Mouse (Mus musculus) heart, adult 2 months (tissue): ENCODE results near the gene Wwox.

Source experiments
- CTCF ChIP-seq: fragments of 200-600 bp; IDR thresholded peaks from 2 replicates; pipeline ENCODE4 v1.8.1; 2022; ENCODE audit warnings: antibody characterized with exemption, mild to moderate bottlenecking, moderate library complexity
- POLR2A ChIP-seq: fragments of 200-500 bp; IDR thresholded peaks from 2 replicates; pipeline ENCODE4 v1.6.1; 2011; ENCODE audit warnings: mild to moderate bottlenecking, low read depth, low read length, control low read depth; ENCODE audit not compliant: insufficient read depth

DNA sequence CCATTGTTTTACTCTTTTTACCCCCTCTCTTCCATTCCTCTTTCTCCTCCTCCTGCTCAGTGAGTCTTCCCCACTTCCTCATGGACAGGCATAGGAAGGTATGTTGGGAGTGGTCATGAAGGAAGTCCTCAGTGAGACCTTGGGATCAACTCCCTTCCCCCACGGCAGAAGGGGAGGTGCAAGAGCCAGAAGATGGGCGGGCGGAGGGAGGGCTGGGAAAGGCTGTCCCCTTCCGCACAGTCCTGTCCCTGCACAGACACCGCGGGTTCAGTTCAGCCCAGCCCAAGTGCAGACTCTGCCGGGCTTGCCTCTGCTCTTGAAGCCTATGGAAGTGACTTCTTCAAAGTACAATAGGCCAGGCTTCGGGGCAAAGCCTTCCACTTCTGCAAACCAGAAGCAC is 38.3 kb downstream of the Wwox start:
- TF ChIP-seq CTCF: no peak
- no peak for TF ChIP-seq POLR2A
